Mouse (Mus musculus): Measurements from ENCODE around the gene Serpina3a. TPM values are rescaled to one million over a fixed set of nuclear protein-coding genes. Genes with fewer than 3 reads are reported as not detected.

Serpina3a gene
- polyA plus RNA-seq (2014; fragmentation: Illumina TruSeq; extraction: RNeasy Lipid Tissue Mini Kit (QIAGEN cat#74804); ENCODE audit: low read depth, low replicate concordance): not detected

GRCm38 (mm10) chr12:104112333-104112732, at the start of gene Serpina3a:
Gene Serpina3a, plus strand, starts transcription at chr12:104112724.

GRCm38 (mm10) chr12:104100768-104101167, 11.8 kb upstream of the Serpina3a start, which contains the start of gene Serpina5:
Gene Serpina5, plus strand, starts transcription at chr12:104101113.

GRCm38 (mm10) chr12:104127696-104128095, 15.2 kb downstream of the Serpina3a start, which contains the start of gene Serpina3b:
Gene Serpina3b, plus strand, starts transcription at chr12:104127996.

GRCm38 (mm10) chr12:104153656-104154055, 41.1 kb downstream of the Serpina3a start, which contains the start of gene Serpina3c:
Gene Serpina3c, minus strand, starts transcription at chr12:104153870.

Other genes with a start within 250 kb of the Serpina3a start
- gene Serpina1a, start 249.2 kb upstream of the Serpina3a start, polyA plus RNA-seq (2014; fragmentation: Illumina TruSeq; extraction: RNeasy Lipid Tissue Mini Kit (QIAGEN cat#74804); ENCODE audit: low read depth, low replicate concordance): 8.7 TPM
- gene Serpina1c, start 207.8 kb upstream of the Serpina3a start, polyA plus RNA-seq (2014; fragmentation: Illumina TruSeq; extraction: RNeasy Lipid Tissue Mini Kit (QIAGEN cat#74804); ENCODE audit: low read depth, low replicate concordance): 1.6 TPM
- gene Serpina1e, start 153.7 kb upstream of the Serpina3a start, polyA plus RNA-seq (2014; fragmentation: Illumina TruSeq; extraction: RNeasy Lipid Tissue Mini Kit (QIAGEN cat#74804); ENCODE audit: low read depth, low replicate concordance): not detected
- gene Serpina11, start 122.8 kb upstream of the Serpina3a start, polyA plus RNA-seq (2014; fragmentation: Illumina TruSeq; extraction: RNeasy Lipid Tissue Mini Kit (QIAGEN cat#74804); ENCODE audit: low read depth, low replicate concordance): not detected
- not detected for gene Serpina9, start 99.0 kb upstream of the Serpina3a start, polyA plus RNA-seq (2014; fragmentation: Illumina TruSeq; extraction: RNeasy Lipid Tissue Mini Kit (QIAGEN cat#74804); ENCODE audit: low read depth, low replicate concordance)
- not detected for gene Serpina12, start 68.3 kb upstream of the Serpina3a start, polyA plus RNA-seq (2014; fragmentation: Illumina TruSeq; extraction: RNeasy Lipid Tissue Mini Kit (QIAGEN cat#74804); ENCODE audit: low read depth, low replicate concordance)
- gene Serpina5, start 11.6 kb upstream of the Serpina3a start, polyA plus RNA-seq (2014; fragmentation: Illumina TruSeq; extraction: RNeasy Lipid Tissue Mini Kit (QIAGEN cat#74804); ENCODE audit: low read depth, low replicate concordance): not detected
- gene Serpina3b, start 15.3 kb downstream of the Serpina3a start, polyA plus RNA-seq (2014; fragmentation: Illumina TruSeq; extraction: RNeasy Lipid Tissue Mini Kit (QIAGEN cat#74804); ENCODE audit: low read depth, low replicate concordance): not detected
- gene Serpina3c, start 41.1 kb downstream of the Serpina3a start, polyA plus RNA-seq (2014; fragmentation: Illumina TruSeq; extraction: RNeasy Lipid Tissue Mini Kit (QIAGEN cat#74804); ENCODE audit: low read depth, low replicate concordance): not detected
- 0.20 TPM for gene Serpina3f, start 101.8 kb downstream of the Serpina3a start, polyA plus RNA-seq (2014; fragmentation: Illumina TruSeq; extraction: RNeasy Lipid Tissue Mini Kit (QIAGEN cat#74804); ENCODE audit: low read depth, low replicate concordance)
- gene Serpina3g, start 123.5 kb downstream of the Serpina3a start, polyA plus RNA-seq (2014; fragmentation: Illumina TruSeq; extraction: RNeasy Lipid Tissue Mini Kit (QIAGEN cat#74804); ENCODE audit: low read depth, low replicate concordance): not detected
- not detected for gene Serpina3i, start 150.4 kb downstream of the Serpina3a start, polyA plus RNA-seq (2014; fragmentation: Illumina TruSeq; extraction: RNeasy Lipid Tissue Mini Kit (QIAGEN cat#74804); ENCODE audit: low read depth, low replicate concordance)
- gene Serpina3j, start 201.8 kb downstream of the Serpina3a start, polyA plus RNA-seq (2014; fragmentation: Illumina TruSeq; extraction: RNeasy Lipid Tissue Mini Kit (QIAGEN cat#74804); ENCODE audit: low read depth, low replicate concordance): not detected
- gene Serpina3k, start 225.8 kb downstream of the Serpina3a start, polyA plus RNA-seq (2014; fragmentation: Illumina TruSeq; extraction: RNeasy Lipid Tissue Mini Kit (QIAGEN cat#74804); ENCODE audit: low read depth, low replicate concordance): 1.1 TPM
- gene Serpina3m, start 225.8 kb downstream of the Serpina3a start, polyA plus RNA-seq (2014; fragmentation: Illumina TruSeq; extraction: RNeasy Lipid Tissue Mini Kit (QIAGEN cat#74804); ENCODE audit: low read depth, low replicate concordance): not detected

Data from kidney, adult 10 weeks (tissue).